ENCODE assay signal across 12 mouse cellular contexts in genomic region chr2:125791485-125791885, GRCm38 (mm10). TPM values are rescaled to one million over a fixed set of nuclear protein-coding genes. Genes with fewer than 3 reads are reported as not detected.
DNase-seq lines count a peak whose midpoint lies in the region; ATAC-seq lines count a peak whose summit lies in the region.
"Had no signal": no experiment of that assay in that cellular context is flagged by ENCODE, and none has a peak within 500 bp of the region (broad histone marks: within the 10 kb centered on the region; RNA-seq: fewer than 3 reads in every experiment).

No protein-coding gene starts in this region.

- peak; percentile 90 for DNase-seq in heart, adult 11 months
- peak; percentile 46 for DNase-seq in NIH3T3 (ENCODE audit: low read depth)
- peak; percentile 14 for DNase-seq in skeletal muscle tissue, adult 2 months (ENCODE audit: low read depth, low spot score)
- no peak for DNase-seq in urinary bladder, postnatal 4 days (ENCODE audit: low spot score in 2 of 2)
- DNase-seq in kidney, adult 11 months = no peak
- DNase-seq: cerebellum, adult 18-20 months; gastrocnemius, postnatal 14 days; kidney, postnatal 36 days had no signal

- H3K4me2 ChIP-seq in heart, embryonic 12.5 days = no peak overlapping the region
- H3K4me2 ChIP-seq in liver, embryonic 12.5 days = no peak overlapping the region; the same call in 1 of the 2 replicates
- H3K4me2 ChIP-seq in hindbrain, embryonic 12.5 days (replicated peaks) = no peak overlapping the region

- WGBS in heart, embryonic 12.5 days = 65% methylated on average over 7 of the region's 7 CpGs
- WGBS in liver, embryonic 12.5 days (ENCODE audit: insufficient replicate concordance) = 13% methylated on average over 7 of the region's 7 CpGs
- 77% methylated on average over 7 of the region's 7 CpGs for whole genome bisulfite sequencing in hindbrain, embryonic 12.5 days

- H3K4me1 ChIP-seq in heart, embryonic 12.5 days (replicated peaks) = peaks cover 15% of the 10 kb centered on the region
- peaks cover 12% of the 10 kb centered on the region; the same call in 1 of the 2 replicates for H3K4me1 ChIP-seq in liver, embryonic 12.5 days
- no peaks in the 10 kb centered on the region for H3K4me1 ChIP-seq in hindbrain, embryonic 12.5 days

- no peak overlapping the region for H3K9ac ChIP-seq in heart, embryonic 12.5 days
- no peak overlapping the region for H3K9ac ChIP-seq in liver, embryonic 12.5 days
- H3K9ac ChIP-seq in hindbrain, embryonic 12.5 days = no peak overlapping the region

- H3K27ac ChIP-seq in heart, embryonic 12.5 days (ENCODE audit: poor library complexity, severe bottlenecking) = no peak overlapping the region
- H3K27ac ChIP-seq in liver, embryonic 12.5 days = no peak overlapping the region
- H3K27ac ChIP-seq in hindbrain, embryonic 12.5 days = no peak overlapping the region
- H3K27ac ChIP-seq: hindbrain, embryonic 10.5 days had no signal

- no peak for ATAC-seq in heart, embryonic 12.5 days (ENCODE audit: insufficient number of reproducible peaks, low FRiP score)
- ATAC-seq in liver, embryonic 12.5 days = peak; percentile 24; the same call in 1 of the 2 replicates
- ATAC-seq in hindbrain, embryonic 12.5 days (ENCODE audit: low FRiP score) = no peak

- H3K9me3 ChIP-seq in heart, embryonic 12.5 days (replicated peaks) = no peaks in the 10 kb centered on the region
- no peaks in the 10 kb centered on the region for H3K9me3 ChIP-seq in liver, embryonic 12.5 days (replicated peaks)
- no peaks in the 10 kb centered on the region for H3K9me3 ChIP-seq in hindbrain, embryonic 12.5 days (replicated peaks)
- H3K9me3 ChIP-seq: hindbrain, embryonic 10.5 days had no signal

- no peak overlapping the region for H3K4me3 ChIP-seq in heart, embryonic 12.5 days
- no peak overlapping the region for H3K4me3 ChIP-seq in liver, embryonic 12.5 days
- H3K4me3 ChIP-seq in hindbrain, embryonic 12.5 days = no peak overlapping the region
- H3K4me3 ChIP-seq: hindbrain, embryonic 10.5 days had no signal

- no peaks in the 10 kb centered on the region for H3K36me3 ChIP-seq in heart, embryonic 12.5 days
- H3K36me3 ChIP-seq in liver, embryonic 12.5 days = no peaks in the 10 kb centered on the region
- H3K36me3 ChIP-seq in hindbrain, embryonic 12.5 days = no peaks in the 10 kb centered on the region
- H3K36me3 ChIP-seq: hindbrain, embryonic 10.5 days had no signal

- no peaks in the 10 kb centered on the region for H3K27me3 ChIP-seq in heart, embryonic 12.5 days (replicated peaks)
- no peaks in the 10 kb centered on the region for H3K27me3 ChIP-seq in liver, embryonic 12.5 days (replicated peaks)
- H3K27me3 ChIP-seq in hindbrain, embryonic 12.5 days = no peaks in the 10 kb centered on the region

RNA-seq across cellular contexts. Expression of gene Secisbp2l, which starts 8.8 kb away (rescaled TPM):
- polyA plus RNA-seq in heart, embryonic 12.5 days (2016; fragmentation: Nextera tagmentation; extraction: Ambion mirVana) = 16.7 and 16.8 TPM in 2 replicates
- 6.6 and 8.0 TPM in 2 replicates for polyA plus RNA-seq in liver, embryonic 12.5 days (2016; fragmentation: Nextera tagmentation; extraction: Ambion mirVana)
- 32.3 and 33.5 TPM in 2 replicates for polyA plus RNA-seq in hindbrain, embryonic 12.5 days (2016; fragmentation: Nextera tagmentation; extraction: Ambion mirVana)

Comparison
In these comparisons a context has a peak if more than half of its experiments do, and no peak if none do; other contexts are left out.
1. DNase-seq: peak in heart, adult 11 months (single experiment), NIH3T3 (single experiment) and skeletal muscle tissue, adult 2 months (single experiment); none in urinary bladder, postnatal 4 days (0 of 2) and kidney, adult 11 months (single experiment).